Mouse (Mus musculus) heart, postnatal 0 days (tissue): ENCODE results near the gene Fzd7.

ENCODE experiments used
- CTCF ChIP-seq: IDR thresholded peaks from 2 replicates; pipeline ENCODE4 v1.5.1; 2016; ENCODE audit warnings: antibody characterized with exemption, control low read depth, low read depth
- EP300 ChIP-seq: IDR thresholded peaks from 2 replicates; pipeline ENCODE4 v1.6.1; 2016; ENCODE audit warnings: antibody characterized with exemption, low read depth

DNA sequence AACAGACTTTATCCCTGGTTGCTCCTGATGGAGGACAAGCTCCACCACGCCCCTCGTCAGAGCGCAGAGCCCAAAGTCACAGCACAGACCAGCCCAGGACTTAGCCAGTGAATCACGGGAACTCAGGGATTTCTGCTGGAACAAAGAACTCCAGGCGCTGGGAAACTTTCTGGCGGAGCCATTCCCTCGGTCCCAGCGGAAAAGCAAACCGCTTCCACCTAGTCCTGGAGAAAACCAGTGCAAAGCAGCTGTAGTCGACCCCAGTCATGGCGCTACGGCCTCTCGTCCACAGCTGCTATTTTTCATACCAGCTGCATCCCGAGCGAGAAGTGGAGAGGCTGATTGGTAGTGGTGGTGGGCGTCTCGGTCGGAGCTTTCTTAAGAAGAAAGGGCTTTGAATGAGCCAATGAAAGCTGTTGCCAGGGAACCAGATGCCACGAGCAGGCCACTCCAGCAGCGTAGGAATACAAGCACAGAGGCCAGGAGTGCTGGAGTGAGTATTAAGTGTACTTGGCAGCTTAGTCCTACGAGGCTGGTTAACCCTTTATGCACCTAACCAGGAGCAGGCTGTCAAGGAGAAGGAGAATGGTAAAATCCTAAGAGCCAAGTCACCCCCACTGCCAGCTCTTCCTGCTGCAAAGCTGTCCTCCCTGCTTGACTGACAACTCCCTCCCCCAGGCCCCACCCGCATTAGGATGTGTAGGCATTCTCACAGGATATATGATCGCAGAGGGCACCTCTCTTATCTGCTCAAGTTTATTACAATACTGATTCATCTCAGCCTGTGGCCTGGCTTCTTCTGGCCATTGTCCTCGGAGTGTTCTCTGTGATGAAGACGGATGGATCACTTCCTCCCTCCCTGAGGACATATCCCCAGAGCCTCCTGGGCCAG is 34.0 kb downstream of the Fzd7 start, which contains the start of gene Gm973:
- TF ChIP-seq CTCF (no peak), EP300 (no peak)
